Mouse (Mus musculus) limb, embryonic 11.5 days (tissue): ENCODE data around the gene Olfr1347. TPM values are rescaled to one million over a fixed set of nuclear protein-coding genes. Genes with fewer than 3 reads are reported as not detected.

Experiments
- ATAC-seq: fragments of 200-750 bp; cut with Nextera tagmentation; 2 replicates; pipeline ENCODE4 v1.8.0; 2017; ENCODE audit warnings: low read depth; ENCODE audit not compliant: insufficient number of reproducible peaks, low FRiP score, low TSS enrichment
- DNase-seq: peaks from one replicate; pipeline ENCODE4 v3.0.0-alpha.2; 2015; ENCODE audit warnings: low spot score
- H3K27ac ChIP-seq: fragments of 300-500 bp; sonication (generic); replicated peaks from 2 replicates; pipeline ENCODE4 v1.5.1; 2014; ENCODE audit warnings: low read depth, mild to moderate bottlenecking, low read length
- H3K27me3 ChIP-seq: fragments of 300-500 bp; sonication (generic); 2 replicates; pipeline ENCODE4 v1.6.1; 2014; ENCODE audit warnings: mild to moderate bottlenecking, low read length, mixed read lengths; ENCODE audit not compliant: control insufficient read depth, insufficient read depth
- H3K36me3 ChIP-seq: fragments of 300-500 bp; sonication (generic); 2 replicates; pipeline ENCODE4 v1.6.1; 2014; ENCODE audit warnings: mild to moderate bottlenecking, low read length, moderate library complexity, mixed read lengths; ENCODE audit not compliant: control insufficient read depth, insufficient read depth
- H3K4me1 ChIP-seq: fragments of 300-500 bp; sonication (generic); 2 replicates; pipeline ENCODE4 v1.6.1; 2014; ENCODE audit warnings: low read length, mixed read lengths; ENCODE audit not compliant: control insufficient read depth, insufficient read depth
- H3K4me2 ChIP-seq: fragments of 300-500 bp; sonication (generic); 2 replicates; pipeline ENCODE4 v1.6.1; 2014; ENCODE audit warnings: low read depth, mild to moderate bottlenecking, moderate library complexity; ENCODE audit not compliant: severe bottlenecking
- H3K4me3 ChIP-seq: fragments of 300-500 bp; sonication (generic); 2 replicates; pipeline ENCODE4 v1.5.1; 2014; ENCODE audit warnings: low read depth, low read length
- H3K9ac ChIP-seq: fragments of 300-500 bp; sonication (generic); 2 replicates; pipeline ENCODE4 v1.6.1; 2014; ENCODE audit warnings: mild to moderate bottlenecking, low read length
- H3K9me3 ChIP-seq: fragments of 300-500 bp; sonication (generic); 2 replicates; pipeline ENCODE4 v1.6.1; 2016; ENCODE audit warnings: low read length; ENCODE audit not compliant: control insufficient read depth
- WGBS: fragments of 180-500 bp; shearing (Covaris S2); extraction: QIAGEN DNeasy Blood & Tissue Kit; methylation state at CpG from one replicate; pipeline ENCODE4 v1.1.7; 2014; 5-methylcytosine and 5-hydroxymethylcytosine counted together
- polyA plus RNA-seq: library from polyadenylated mRNA; unstranded; fragments of >200 nt; fragmentation: Nextera tagmentation; extraction: Ambion mirVana; gene quantifications from 2 replicates; pipeline ENCODE4 v1.2.1, GENCODE M21; 2014

Olfr1347 gene
- polyA plus RNA-seq, 1 experiment from 2014 or later, result not detected

DNA sequence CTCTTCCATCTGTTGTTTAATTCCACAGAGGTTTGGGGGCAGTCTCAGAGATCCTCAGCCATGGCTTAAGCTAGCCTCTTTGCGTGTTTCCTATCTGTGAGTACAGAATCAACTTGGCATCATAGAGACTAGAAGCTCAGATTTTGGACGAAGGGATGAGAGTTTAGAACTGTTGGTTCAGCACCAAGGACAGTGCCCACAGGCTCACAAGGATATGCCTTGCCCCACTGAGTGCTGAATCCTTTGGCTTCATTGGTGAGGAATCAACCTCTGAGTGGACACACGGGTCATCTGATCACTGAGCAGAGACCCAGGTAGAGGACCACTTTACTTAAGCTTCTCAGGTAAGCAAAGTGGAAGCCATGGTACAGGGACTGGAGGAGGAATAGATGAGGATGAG is 43.2 kb downstream of the Olfr1347 start:
- Histone ChIP-seq H3K9ac (no peak overlapping the region), H3K9me3 (no peaks in the 10 kb centered on the region; the same call in 1 of the 2 replicates), H3K27me3 (no peaks in the 10 kb centered on the region), H3K36me3 (no peaks in the 10 kb centered on the region), H3K27ac (no peak overlapping the region), H3K4me1 (no peaks in the 10 kb centered on the region), H3K4me2 (no peak overlapping the region), H3K4me3 (no peak overlapping the region)
- DNase-seq (peak; percentile 30), ATAC-seq (no peak)
- 54% methylated on average over 3 of the region's 3 CpGs for WGBS

DNA sequence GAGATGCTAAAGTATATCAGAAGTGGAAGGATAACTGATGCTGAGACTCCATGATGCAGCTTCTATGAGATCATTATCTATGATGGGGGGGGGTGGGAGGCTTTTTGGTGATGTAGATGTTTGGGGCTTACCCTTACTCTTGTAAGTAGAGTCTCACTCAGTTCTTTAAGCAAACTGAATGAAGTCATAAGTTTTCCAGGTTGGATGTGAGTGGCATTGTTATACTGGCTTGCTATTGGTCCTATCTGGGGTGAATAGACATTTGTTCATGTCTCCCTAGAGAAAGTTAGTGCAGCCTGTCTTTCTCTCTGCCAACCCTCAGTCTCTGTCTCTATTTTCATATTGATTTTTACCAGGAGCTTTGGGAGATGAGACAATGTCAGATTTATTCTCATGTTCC is 43.7 kb downstream of the Olfr1347 start, which contains the start of gene Olfr1336:
Olfr1336 (plus strand) TSS at position 301 of the 400 bp plus-strand sequence.
- no peak for ATAC-seq

DNA sequence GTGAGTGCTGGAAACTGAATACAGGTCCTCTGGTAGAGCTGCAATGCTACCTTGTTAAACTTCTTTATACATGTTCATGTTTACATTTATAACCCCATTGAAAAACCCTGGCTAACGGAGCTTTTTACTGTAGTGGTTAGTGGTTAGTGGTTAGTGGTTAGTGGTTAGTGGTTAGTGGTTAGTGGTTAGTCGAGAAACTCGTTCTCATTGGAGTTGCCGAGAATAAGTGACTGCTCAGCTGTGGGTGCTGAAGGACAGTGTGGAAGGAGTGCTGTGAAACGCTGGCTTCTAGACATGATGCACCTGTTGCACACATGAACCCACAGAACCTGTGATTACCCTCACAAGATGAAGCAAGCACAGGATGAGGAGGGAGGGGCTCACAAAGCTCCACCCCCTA is 51.8 kb downstream of the Olfr1347 start:
- 88% methylated on average over 5 of the region's 5 CpGs for WGBS
- ATAC-seq, result no peak
- no peak overlapping the region for H3K4me2 ChIP-seq
- DNase-seq, result no peak
- no peaks in the 10 kb centered on the region for H3K27me3 ChIP-seq
- H3K27ac ChIP-seq, result no peak overlapping the region
- no peaks in the 10 kb centered on the region for H3K4me1 ChIP-seq
- no peak overlapping the region for H3K4me3 ChIP-seq
- peaks cover 2% of the 10 kb centered on the region for H3K9me3 ChIP-seq
- H3K36me3 ChIP-seq, result no peaks in the 10 kb centered on the region
- no peak overlapping the region for H3K9ac ChIP-seq

More for the DNA sequence above, 43.7 kb downstream of the Olfr1347 start, which contains the start of gene Olfr1336:
- H3K9ac ChIP-seq, result no peak within 1 kb of the TSS
- no peak for DNase-seq
- H3K4me1 ChIP-seq, result no peaks in the 10 kb centered on the region
- H3K9me3 ChIP-seq, result no peaks in the 10 kb centered on the region; the same call in 1 of the 2 replicates
- no peaks in the 10 kb centered on the region for H3K36me3 ChIP-seq
- no peak within 1 kb of the TSS for H3K4me3 ChIP-seq
- no peaks in the 10 kb centered on the region for H3K27me3 ChIP-seq
- no peak within 1 kb of the TSS for H3K27ac ChIP-seq
- H3K4me2 ChIP-seq, result no peak within 1 kb of the TSS

DNA sequence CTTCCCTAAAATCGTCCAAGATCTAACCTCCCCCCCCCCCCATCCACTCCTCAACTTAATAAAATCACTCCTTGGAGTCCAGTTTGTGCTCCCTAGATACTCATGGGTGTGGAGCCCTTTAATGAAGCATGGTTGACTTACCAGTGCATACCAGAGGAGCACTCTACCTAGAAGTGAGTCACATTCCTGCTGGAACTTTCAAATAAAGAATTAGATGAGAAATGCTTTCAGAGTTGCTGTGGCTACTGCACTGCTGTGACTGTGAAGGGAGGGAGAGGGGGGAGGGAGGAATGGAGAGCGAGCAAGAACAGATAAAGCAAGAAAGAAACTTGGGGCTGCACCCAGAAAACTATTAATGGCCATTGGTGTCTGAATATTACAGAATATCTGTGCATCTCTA is 58.4 kb downstream of the Olfr1347 start:
- ATAC-seq, result no peak
- Histone ChIP-seq H3K27me3 (no peaks in the 10 kb centered on the region), H3K27ac (no peak overlapping the region), H3K4me2 (no peak overlapping the region), H3K4me1 (no peaks in the 10 kb centered on the region), H3K9ac (no peak overlapping the region), H3K4me3 (no peak overlapping the region), H3K36me3 (no peaks in the 10 kb centered on the region), H3K9me3 (peaks cover 4% of the 10 kb centered on the region; the same call in 1 of the 2 replicates)
- WGBS, result 69% methylated on average over 2 of the region's 2 CpGs
- DNase-seq, result no peak

GRCm38 (mm10) chr7:6438388-6438787 is 61.2 kb downstream of the Olfr1347 start, which contains the start of gene Olfr1344:
Gene Olfr1344, plus strand, starts transcription at chr7:6438688.
- ATAC-seq, result no peak
- 0 out of 2 replicates have a peak, but pooled peaks cover 4% of the 10 kb centered on the region for H3K9me3 ChIP-seq

More at GRCm38 (mm10) chr7:6438388-6438787, 61.2 kb downstream of the Olfr1347 start, which contains the start of gene Olfr1344:
- H3K27ac ChIP-seq, result no peak within 1 kb of the TSS
- H3K4me2 ChIP-seq, result no peak within 1 kb of the TSS
- H3K36me3 ChIP-seq, result no peaks in the 10 kb centered on the region
- H3K4me1 ChIP-seq, result no peaks in the 10 kb centered on the region
- WGBS, result 72% methylated on average over 3 of the region's 3 CpGs
- H3K27me3 ChIP-seq, result no peaks in the 10 kb centered on the region
- DNase-seq, result no peak
- H3K9ac ChIP-seq, result no peak within 1 kb of the TSS
- H3K4me3 ChIP-seq, result no peak within 1 kb of the TSS

Other genes starting within 250 kb of the Olfr1347 start
- not detected in 2 replicates for gene Epp13, start 247.0 kb downstream of the Olfr1347 start, polyA plus RNA-seq
- gene Zfp667, start 213.2 kb downstream of the Olfr1347 start, polyA plus RNA-seq, result 7.4 and 9.0 TPM in 2 replicates
- gene Zfp583, start 168.5 kb downstream of the Olfr1347 start, polyA plus RNA-seq, result 6.9 and 7.8 TPM in 2 replicates
- gene Gm3854, start 156.0 kb downstream of the Olfr1347 start, polyA plus RNA-seq, result 2.2 and 2.3 TPM in 2 replicates
- 1.1 and 1.6 TPM in 2 replicates for gene Zfp78, start 136.5 kb downstream of the Olfr1347 start, polyA plus RNA-seq
- gene Zfp28, start 116.5 kb downstream of the Olfr1347 start, polyA plus RNA-seq, result 10.2 and 10.4 TPM in 2 replicates
- 0.24 and 0.32 TPM in 2 replicates for gene Smim17, start 101.0 kb downstream of the Olfr1347 start, polyA plus RNA-seq
- gene Gm20715, start 89.5 kb downstream of the Olfr1347 start, polyA plus RNA-seq, result not detected in 2 replicates
- gene Olfr1344, start 61.1 kb downstream of the Olfr1347 start, polyA plus RNA-seq, result not detected in 2 replicates
- gene Olfr1336, start 43.6 kb downstream of the Olfr1347 start, polyA plus RNA-seq, result not detected in 2 replicates
- not detected in 2 replicates for gene Olfr1346, start 32.7 kb downstream of the Olfr1347 start, polyA plus RNA-seq
- not detected in 2 replicates for gene Olfr5, start 12.8 kb downstream of the Olfr1347 start, polyA plus RNA-seq
- gene Olfr1348, start 9.0 kb upstream of the Olfr1347 start, polyA plus RNA-seq, result not detected in 2 replicates
- not detected in 2 replicates for gene Olfr1349, start 23.2 kb upstream of the Olfr1347 start, polyA plus RNA-seq
- gene Olfr1350, start 65.1 kb upstream of the Olfr1347 start, polyA plus RNA-seq, result not detected in 2 replicates
- 4.7 and 5.6 TPM in 2 replicates for gene Zim1, start 196.7 kb upstream of the Olfr1347 start, polyA plus RNA-seq
- 342 and 380 TPM in 2 replicates for gene Peg3, start 230.7 kb upstream of the Olfr1347 start, polyA plus RNA-seq
- gene Usp29, start 230.8 kb upstream of the Olfr1347 start, polyA plus RNA-seq, result 21.5 and 22.2 TPM in 2 replicates